Mouse (Mus musculus) limb, embryonic 10.5 days (tissue): ENCODE data around the gene Tbc1d24. TPM values are rescaled to one million over a fixed set of nuclear protein-coding genes. Genes with fewer than 3 reads are reported as not detected.

Source experiments
- DNase-seq: peaks from one replicate; pipeline ENCODE4 v3.0.0-alpha.2; 2017; ENCODE audit warnings: low spot score
- H3K27ac ChIP-seq: fragments of 300-500 bp; sonication (generic); 2 replicates; pipeline ENCODE4 v1.5.1; 2016; ENCODE audit warnings: mild to moderate bottlenecking
- H3K27me3 ChIP-seq: fragments of 300-500 bp; sonication (generic); 2 replicates; pipeline ENCODE4 v1.6.1; 2016; ENCODE audit warnings: low read depth, mild to moderate bottlenecking; ENCODE audit not compliant: poor library complexity, severe bottlenecking
- H3K36me3 ChIP-seq: fragments of 300-500 bp; sonication (generic); 2 replicates; pipeline ENCODE4 v1.6.1; 2016; ENCODE audit warnings: mild to moderate bottlenecking, moderate library complexity
- H3K4me1 ChIP-seq: fragments of 300-500 bp; sonication (generic); 2 replicates; pipeline ENCODE4 v1.6.1; 2016
- H3K4me3 ChIP-seq: fragments of 300-500 bp; sonication (generic); 2 replicates; pipeline ENCODE4 v1.5.1; 2016; ENCODE audit warnings: mild to moderate bottlenecking, moderate library complexity
- H3K9me3 ChIP-seq: fragments of 300-500 bp; sonication (generic); replicated peaks from 2 replicates; pipeline ENCODE4 v1.6.1; 2016; ENCODE audit warnings: mild to moderate bottlenecking
- WGBS: fragments of 180-500 bp; shearing (Covaris S2); methylation state at CpG from one replicate; pipeline ENCODE4 v1.1.7; 2016; 5-methylcytosine and 5-hydroxymethylcytosine counted together
- polyA plus RNA-seq: library from polyadenylated mRNA; unstranded; fragments of >200 nt; fragmentation: Nextera tagmentation; extraction: Ambion mirVana; gene quantifications from 2 replicates; pipeline ENCODE4 v1.2.1, GENCODE M21; 2016

The Tbc1d24 gene
- polyA plus RNA-seq, 1 experiment from 2014 or later: 8.7 TPM

GRCm38 (mm10) chr17:24223513-24223912 lies 18.2 kb upstream of the Tbc1d24 start:
- Histone ChIP-seq H3K4me3 (no peak overlapping the region), H3K27ac (no peak overlapping the region), H3K27me3 (no peaks in the 10 kb centered on the region), H3K4me1 (peaks cover 14% of the 10 kb centered on the region), H3K9me3 (no peaks in the 10 kb centered on the region), H3K36me3 (peaks cover 75% of the 10 kb centered on the region)
- no peak for DNase-seq
- 91% methylated on average over 5 of the region's 5 CpGs for WGBS

- WGBS: 70% methylated on average over 6 of the region's 6 CpGs
These were observed 17.3 kb upstream of the Tbc1d24 start for GRCm38 (mm10) chr17:24222653-24223052.

GRCm38 (mm10) chr17:24220435-24221411 lies 15.4 kb upstream of the Tbc1d24 start, which contains the start of gene Tedc2:
Tedc2 (minus strand) TSS chr17:24220851.
- peaks cover 74% of the 10 kb centered on the region for H3K36me3 ChIP-seq
- H3K4me3 ChIP-seq: peak within 1 kb of the TSS; percentile 91
- DNase-seq: peak; percentile 89
- peaks cover 14% of the 10 kb centered on the region for H3K4me1 ChIP-seq
- WGBS: 7% methylated on average over 41 of the region's 41 CpGs
- no peaks in the 10 kb centered on the region for H3K9me3 ChIP-seq
- peak within 1 kb of the TSS; percentile 91 for H3K27ac ChIP-seq
- no peaks in the 10 kb centered on the region for H3K27me3 ChIP-seq

More at GRCm38 (mm10) chr17:24222653-24223052, 17.3 kb upstream of the Tbc1d24 start:
- H3K4me1 ChIP-seq: peaks cover 14% of the 10 kb centered on the region
- H3K36me3 ChIP-seq: peaks cover 75% of the 10 kb centered on the region
- DNase-seq: no peak
- H3K9me3 ChIP-seq: no peaks in the 10 kb centered on the region
- no peak overlapping the region for H3K4me3 ChIP-seq
- no peaks in the 10 kb centered on the region for H3K27me3 ChIP-seq
- no peak overlapping the region for H3K27ac ChIP-seq

GRCm38 (mm10) chr17:24216836-24217235 lies 11.5 kb upstream of the Tbc1d24 start:
- H3K9me3 ChIP-seq: no peaks in the 10 kb centered on the region
- DNase-seq: no peak

GRCm38 (mm10) chr17:24213186-24213585 lies 7.8 kb upstream of the Tbc1d24 start:
- H3K27me3 ChIP-seq: no peaks in the 10 kb centered on the region
- no peaks in the 10 kb centered on the region for H3K9me3 ChIP-seq
- no peak for DNase-seq
- H3K27ac ChIP-seq: no peak overlapping the region
- H3K4me3 ChIP-seq: no peak overlapping the region
- H3K36me3 ChIP-seq: peaks cover 38% of the 10 kb centered on the region
- WGBS: 80% methylated on average over 6 of the region's 6 CpGs
- peaks cover 46% of the 10 kb centered on the region for H3K4me1 ChIP-seq

More at GRCm38 (mm10) chr17:24216836-24217235, 11.5 kb upstream of the Tbc1d24 start:
- H3K4me1 ChIP-seq: peaks cover 24% of the 10 kb centered on the region
- H3K36me3 ChIP-seq: peaks cover 52% of the 10 kb centered on the region
- H3K27me3 ChIP-seq: no peaks in the 10 kb centered on the region
- 72% methylated on average over 4 of the region's 4 CpGs for WGBS
- H3K27ac ChIP-seq: no peak overlapping the region
- H3K4me3 ChIP-seq: no peak overlapping the region

- H3K36me3 ChIP-seq: peaks cover 35% of the 10 kb centered on the region
- H3K27me3 ChIP-seq: peaks cover 5% of the 10 kb centered on the region
- no peaks in the 10 kb centered on the region for H3K9me3 ChIP-seq
- DNase-seq: no peak
- H3K4me1 ChIP-seq: peaks cover 52% of the 10 kb centered on the region
- H3K4me3 ChIP-seq: peak overlapping the region; percentile 70
- WGBS: 28% methylated on average over 5 of the region's 5 CpGs
- H3K27ac ChIP-seq: peak overlapping the region; percentile 96
These were observed 7.2 kb upstream of the Tbc1d24 start for GRCm38 (mm10) chr17:24212441-24213018.

GRCm38 (mm10) chr17:24211631-24212440 lies 6.5 kb upstream of the Tbc1d24 start:
- DNase-seq: peak; percentile 85
- 2% methylated on average over 37 of the region's 37 CpGs for WGBS
- Histone ChIP-seq H3K27ac (peak overlapping the region; percentile 96), H3K27me3 (peaks cover 12% of the 10 kb centered on the region), H3K9me3 (no peaks in the 10 kb centered on the region), H3K4me3 (peak overlapping the region; percentile 70), H3K36me3 (peaks cover 29% of the 10 kb centered on the region), H3K4me1 (peaks cover 59% of the 10 kb centered on the region)

GRCm38 (mm10) chr17:24210591-24210990 lies 5.2 kb upstream of the Tbc1d24 start:
- Histone ChIP-seq H3K27me3 (peaks cover 22% of the 10 kb centered on the region), H3K9me3 (no peaks in the 10 kb centered on the region), H3K4me3 (peak overlapping the region; percentile 70), H3K4me1 (peaks cover 72% of the 10 kb centered on the region), H3K36me3 (peaks cover 17% of the 10 kb centered on the region), H3K27ac (peak overlapping the region; percentile 96)
- WGBS: 83% methylated on average over 3 of the region's 3 CpGs
- no peak for DNase-seq

- Histone ChIP-seq H3K4me3 (peak overlapping the region; percentile 70), H3K27ac (peak overlapping the region; percentile 96), H3K4me1 (peaks cover 79% of the 10 kb centered on the region), H3K27me3 (peaks cover 22% of the 10 kb centered on the region), H3K36me3 (peaks cover 10% of the 10 kb centered on the region), H3K9me3 (no peaks in the 10 kb centered on the region)
- 77% methylated on average over 3 of the region's 3 CpGs for WGBS
- DNase-seq: no peak
These were observed 4.5 kb upstream of the Tbc1d24 start for GRCm38 (mm10) chr17:24209916-24210240.

GRCm38 (mm10) chr17:24209043-24209915 lies 3.9 kb upstream of the Tbc1d24 start, which contains the start of gene Ntn3:
Ntn3 (minus strand) TSS chr17:24209531.
- Histone ChIP-seq H3K27me3 (peaks cover 22% of the 10 kb centered on the region), H3K27ac (peak within 1 kb of the TSS; percentile 96), H3K4me3 (peak within 1 kb of the TSS; percentile 70), H3K36me3 (peaks cover 4% of the 10 kb centered on the region; the same call in 1 of the 2 replicates), H3K9me3 (no peaks in the 10 kb centered on the region), H3K4me1 (peaks cover 85% of the 10 kb centered on the region)
- peak; percentile 91 for DNase-seq
- WGBS: under 1% methylated on average over 43 of the region's 43 CpGs

- Histone ChIP-seq H3K27me3 (peaks cover 22% of the 10 kb centered on the region), H3K4me1 (peaks cover 90% of the 10 kb centered on the region), H3K36me3 (peaks cover 4% of the 10 kb centered on the region; the same call in 1 of the 2 replicates), H3K9me3 (no peaks in the 10 kb centered on the region), H3K4me3 (peak overlapping the region; percentile 70), H3K27ac (peak overlapping the region; percentile 96)
- WGBS: 1% methylated on average over 29 of the region's 29 CpGs
- DNase-seq: peak; percentile 75
These were observed 3.3 kb upstream of the Tbc1d24 start for GRCm38 (mm10) chr17:24208641-24209042.
